Mouse (Mus musculus) frontal cortex, postnatal 10 days (tissue): ENCODE measurements around the gene 6820408C15Rik.

Source experiments
- DNase-seq, 2 experiments: peaks; one replicate each; pipeline ENCODE4 v3.0.0; 2022; ENCODE audit warnings: low spot score in 2 of 2, mixed read lengths in 1 of 2

6820408C15Rik gene

GRCm38 (mm10) chr2:152470973-152471372 lies 55.6 kb downstream of the 6820408C15Rik start:
- DNase-seq: peak in 1 of 2 experiments; percentile 25

GRCm38 (mm10) chr2:152472434-152472833 lies 57.0 kb downstream of the 6820408C15Rik start:
- DNase-seq: no peak

GRCm38 (mm10) chr2:152476763-152477162 lies 61.4 kb downstream of the 6820408C15Rik start, which contains the start of gene Defb20:
Gene Defb20 (plus strand): TSS chr2:152477063.
- DNase-seq: no peak

- no peak for DNase-seq
Observed at GRCm38 (mm10) chr2:152480881-152481280, 65.5 kb downstream of the 6820408C15Rik start.

- DNase-seq: no peak
Observed at GRCm38 (mm10) chr2:152481726-152482125, 66.3 kb downstream of the 6820408C15Rik start.

DNA sequence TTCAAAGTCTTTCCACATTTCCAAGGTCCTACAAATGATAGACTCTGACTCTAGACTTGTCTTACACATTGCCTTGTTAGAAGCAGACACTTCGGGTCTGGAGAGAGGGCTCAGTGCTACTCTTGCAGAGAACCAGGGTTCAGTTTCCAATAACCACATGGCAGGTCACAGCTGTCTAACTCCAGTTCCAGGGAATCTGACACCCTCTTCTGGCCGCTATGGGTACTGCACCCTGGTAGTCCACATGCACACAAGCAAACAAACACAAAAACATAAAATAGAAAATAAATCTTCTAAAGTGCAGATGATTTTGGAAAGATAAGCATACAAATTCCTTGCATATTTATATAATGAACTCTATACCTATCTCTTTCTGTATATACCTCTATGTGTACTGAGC lies 71.6 kb downstream of the 6820408C15Rik start:
- DNase-seq: no peak

DNA sequence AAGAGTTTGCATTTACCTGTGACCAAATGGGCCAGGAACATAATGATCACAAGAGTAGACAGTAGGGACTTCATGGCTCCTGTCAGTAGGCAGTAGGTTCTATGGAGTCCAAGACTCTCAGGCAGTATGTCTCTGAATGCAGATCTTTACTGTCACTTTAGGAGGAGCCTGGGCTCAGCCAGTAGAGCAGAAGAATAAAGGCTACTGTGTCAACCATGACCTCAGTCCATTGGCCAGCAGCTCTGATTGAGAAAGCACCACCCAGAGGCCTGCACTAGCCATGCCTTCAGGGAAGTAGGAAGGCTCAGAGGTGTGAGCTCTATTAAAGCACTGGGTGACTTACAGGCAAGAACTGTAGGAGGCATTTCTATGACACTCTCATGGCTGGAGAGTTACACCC lies 74.7 kb downstream of the 6820408C15Rik start, which contains the start of gene Defb22:
Gene Defb22 (minus strand): TSS at position 101 of the 400 bp plus-strand sequence.
- no peak for DNase-seq

DNA sequence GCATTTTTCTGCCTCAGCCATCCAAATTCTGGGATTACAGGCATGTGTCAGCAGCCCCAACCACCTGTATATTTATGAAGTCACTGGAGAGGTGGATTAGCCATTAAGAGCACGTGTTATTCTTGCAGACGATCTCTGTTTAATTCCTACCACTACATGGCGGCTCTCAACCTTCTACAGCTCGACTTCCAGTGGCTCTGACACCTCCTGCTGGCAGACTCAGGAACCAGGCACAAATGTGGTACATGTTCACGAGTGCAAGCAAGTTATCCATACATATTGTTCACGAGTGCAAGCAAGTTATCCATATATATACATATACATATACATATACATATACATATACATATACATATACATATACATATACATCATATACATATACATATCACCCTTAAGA lies 77.8 kb downstream of the 6820408C15Rik start:
- DNase-seq: no peak
